Mouse (Mus musculus) layer of hippocampus, adult 9-11 months (tissue): ENCODE data around the gene Camk1d.

Source experiments
- DNase-seq: peaks from one replicate; pipeline ENCODE4 v3.0.0; 2022

The Camk1d gene

GRCm38 (mm10) chr2:5707871-5708733 lies 6.2 kb downstream of the Camk1d start:
- DNase-seq = no peak

- no peak for DNase-seq
Observed at GRCm38 (mm10) chr2:5706618-5707017, 7.7 kb downstream of the Camk1d start.

- no peak for DNase-seq
Observed at GRCm38 (mm10) chr2:5702370-5702769, 11.9 kb downstream of the Camk1d start.

- no peak for DNase-seq
Observed at GRCm38 (mm10) chr2:5700931-5701330, 13.4 kb downstream of the Camk1d start.

GRCm38 (mm10) chr2:5698451-5698850 lies 15.9 kb downstream of the Camk1d start:
- no peak for DNase-seq

- DNase-seq = no peak
Observed at GRCm38 (mm10) chr2:5694094-5694493, 20.2 kb downstream of the Camk1d start.

- no peak for DNase-seq
Observed at GRCm38 (mm10) chr2:5691729-5692128, 22.6 kb downstream of the Camk1d start.

GRCm38 (mm10) chr2:5683366-5683765 lies 30.9 kb downstream of the Camk1d start:
- peak; percentile 68 for DNase-seq

GRCm38 (mm10) chr2:5681909-5682308 lies 32.4 kb downstream of the Camk1d start:
- no peak for DNase-seq

GRCm38 (mm10) chr2:5681302-5681701 lies 33.0 kb downstream of the Camk1d start:
- no peak for DNase-seq

GRCm38 (mm10) chr2:5679055-5679454 lies 35.3 kb downstream of the Camk1d start:
- no peak for DNase-seq

GRCm38 (mm10) chr2:5677472-5677871 lies 36.8 kb downstream of the Camk1d start:
- DNase-seq = no peak

- no peak for DNase-seq
Observed at GRCm38 (mm10) chr2:5676786-5677185, 37.5 kb downstream of the Camk1d start.

- DNase-seq = no peak
Observed at GRCm38 (mm10) chr2:5676143-5676483, 38.2 kb downstream of the Camk1d start.

- peak; percentile 80 for DNase-seq
Observed at GRCm38 (mm10) chr2:5675431-5676142, 38.7 kb downstream of the Camk1d start.

GRCm38 (mm10) chr2:5674512-5674911 lies 39.8 kb downstream of the Camk1d start:
- DNase-seq = no peak

GRCm38 (mm10) chr2:5673816-5674215 lies 40.5 kb downstream of the Camk1d start:
- DNase-seq = no peak

- no peak for DNase-seq
Observed at GRCm38 (mm10) chr2:5672906-5673589, 41.3 kb downstream of the Camk1d start.

GRCm38 (mm10) chr2:5670146-5670545 lies 44.2 kb downstream of the Camk1d start:
- DNase-seq = no peak

- DNase-seq = no peak
Observed at GRCm38 (mm10) chr2:5669498-5670040, 44.7 kb downstream of the Camk1d start.

GRCm38 (mm10) chr2:5668940-5669339 lies 45.4 kb downstream of the Camk1d start:
- no peak for DNase-seq

- no peak for DNase-seq
Observed at GRCm38 (mm10) chr2:5663499-5663898, 50.8 kb downstream of the Camk1d start.

- DNase-seq = no peak
Observed at GRCm38 (mm10) chr2:5661946-5662345, 52.4 kb downstream of the Camk1d start.
